Comparison of ENCODE assay signal across 20 mouse cellular contexts in the genomic region with DNA sequence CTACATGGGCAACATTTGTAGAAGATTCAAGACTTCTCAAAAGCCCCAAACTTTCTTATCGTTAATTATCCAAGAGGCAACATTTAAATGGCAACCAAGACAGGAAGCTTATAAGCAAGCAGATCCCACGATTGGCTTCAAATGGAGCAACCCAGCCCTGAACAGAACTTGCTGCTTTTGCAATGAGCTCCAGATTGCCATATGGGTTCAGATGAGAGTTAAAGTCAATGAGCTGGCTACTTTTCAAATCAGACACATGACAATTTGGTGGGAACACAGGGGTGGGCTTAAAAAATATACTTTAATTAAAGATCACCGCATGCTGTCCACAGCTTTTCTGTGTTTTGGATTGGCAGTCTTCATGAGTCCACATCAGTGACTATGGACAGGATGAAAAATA.
DNase-seq lines count a peak whose midpoint lies in the region; ATAC-seq and TF ChIP-seq lines count a peak whose summit lies in the region.
"Had no signal": no experiment of that assay in that cellular context is flagged by ENCODE, and none has a peak within 500 bp of the region (broad histone marks: within the 10 kb centered on the region; RNA-seq: fewer than 3 reads in every experiment).

No protein-coding gene starts in this region.

- H3K36me3 ChIP-seq in forebrain, postnatal 0 days (ENCODE audit: insufficient read depth) = no peaks in the 10 kb centered on the region
- H3K36me3 ChIP-seq in forebrain, embryonic 11.5 days (ENCODE audit: control insufficient read depth, insufficient read depth, low read length) = no peaks in the 10 kb centered on the region
- H3K36me3 ChIP-seq: embryonic facial prominence, embryonic 15.5 days; forebrain, embryonic 10.5 days; heart, embryonic 12.5 days; hindbrain, embryonic 10.5 days; hindbrain, embryonic 15.5 days had no signal

- TF ChIP-seq CTCF in forebrain, postnatal 0 days (IDR thresholded peaks at IDR 0.05; ENCODE audit: low read depth) = no peak
- TF ChIP-seq CTCF in layer of hippocampus, adult 2 months (conservative IDR thresholded peaks at IDR 0.05) = no peak
- TF ChIP-seq CTCF in brain, embryonic 14.5 days (IDR thresholded peaks at IDR 0.05; ENCODE audit: borderline replicate concordance, extremely low read depth, insufficient read depth, insufficient read length) = no peak

- ATAC-seq in forebrain, postnatal 0 days = no peak; the same call in 1 of the 2 replicates
- ATAC-seq in forebrain, embryonic 11.5 days (replicated peaks; ENCODE audit: low FRiP score) = no peak
- ATAC-seq in frontal cortex, adult (ENCODE audit: low TSS enrichment) = no peak
- ATAC-seq: inflammation-experienced regulatory T-cells, adult 6 months; intestine, postnatal 0 days had no signal

- DNase-seq in forebrain, postnatal 0 days = peak; percentile 44
- DNase-seq in forebrain, embryonic 11.5 days (ENCODE audit: low spot score) = no peak
- peak; percentile 30 to 47 for DNase-seq in layer of hippocampus, adult 2 months (ENCODE audit: low spot score in 2 of 2)
- DNase-seq in layer of hippocampus, postnatal 36 days = no peak
- DNase-seq in brain, embryonic 14.5 days (ENCODE audit: low read depth) = peak; percentile 44
- DNase-seq in layer of hippocampus, adult 9-11 months = peak; percentile 52
- DNase-seq: adrenal gland, adult 2 months; adrenal gland, postnatal 36 days; embryo, embryonic 11 days; gastrocnemius, postnatal 14 days; heart, adult 2 months had no signal

- 56% methylated on average over 3 of the region's 3 CpGs for WGBS in forebrain, postnatal 0 days
- WGBS in forebrain, embryonic 11.5 days = 91% methylated on average over 3 of the region's 3 CpGs

- no peaks in the 10 kb centered on the region for H3K27me3 ChIP-seq in forebrain, postnatal 0 days (ENCODE audit: insufficient read depth, low read length)
- H3K27me3 ChIP-seq in forebrain, embryonic 11.5 days (ENCODE audit: control insufficient read depth, insufficient read depth, low read length) = no peaks in the 10 kb centered on the region
- H3K27me3 ChIP-seq: embryonic facial prominence, embryonic 15.5 days; heart, embryonic 12.5 days; hindbrain, embryonic 15.5 days had no signal

- no peak overlapping the region for H3K9ac ChIP-seq in forebrain, postnatal 0 days
- H3K9ac ChIP-seq in forebrain, embryonic 11.5 days (ENCODE audit: low read length) = no peak overlapping the region
- H3K9ac ChIP-seq: embryonic facial prominence, embryonic 15.5 days; heart, embryonic 12.5 days; hindbrain, embryonic 15.5 days had no signal

- H3K9me3 ChIP-seq in forebrain, postnatal 0 days (ENCODE audit: low read length) = no peaks in the 10 kb centered on the region
- H3K9me3 ChIP-seq in forebrain, embryonic 11.5 days (ENCODE audit: control insufficient read depth, low read length) = no peaks in the 10 kb centered on the region
- H3K9me3 ChIP-seq: embryonic facial prominence, embryonic 15.5 days; forebrain, embryonic 10.5 days; heart, embryonic 12.5 days; hindbrain, embryonic 10.5 days; hindbrain, embryonic 15.5 days had no signal

- no peak overlapping the region for H3K4me3 ChIP-seq in forebrain, postnatal 0 days (ENCODE audit: low read depth, low read length)
- no peak overlapping the region for H3K4me3 ChIP-seq in forebrain, embryonic 11.5 days (ENCODE audit: low read depth, low read length)
- no peak overlapping the region for H3K4me3 ChIP-seq in layer of hippocampus, adult 2 months
- H3K4me3 ChIP-seq: embryonic facial prominence, embryonic 15.5 days; erythroblast, embryonic 14.5 days; forebrain, embryonic 10.5 days; heart, adult 2 months; heart, embryonic 12.5 days; hindbrain, embryonic 10.5 days; hindbrain, embryonic 15.5 days had no signal

- no peak for TF ChIP-seq POLR2A in brain, embryonic 14.5 days (IDR thresholded peaks at IDR 0.05; ENCODE audit: borderline replicate concordance, extremely low read depth, insufficient read depth, insufficient read length, poor library complexity, severe bottlenecking)

- H3K4me2 ChIP-seq in forebrain, postnatal 0 days (ENCODE audit: low read depth) = no peak overlapping the region
- no peak overlapping the region for H3K4me2 ChIP-seq in forebrain, embryonic 11.5 days (ENCODE audit: low read depth, low read length, severe bottlenecking)
- H3K4me2 ChIP-seq: embryonic facial prominence, embryonic 15.5 days; heart, embryonic 12.5 days; hindbrain, embryonic 15.5 days had no signal

- no peaks in the 10 kb centered on the region for H3K4me1 ChIP-seq in forebrain, postnatal 0 days (ENCODE audit: insufficient read depth)
- H3K4me1 ChIP-seq in forebrain, embryonic 11.5 days (replicated peaks; ENCODE audit: control insufficient read depth, insufficient read depth, low read length) = peaks cover 6% of the 10 kb centered on the region; the same call in 1 of the 2 replicates
- H3K4me1 ChIP-seq: embryonic facial prominence, embryonic 15.5 days had no signal

- no peak overlapping the region for H3K27ac ChIP-seq in forebrain, postnatal 0 days (ENCODE audit: low read depth, low read length)
- H3K27ac ChIP-seq in forebrain, embryonic 11.5 days (ENCODE audit: low read depth, low read length) = no peak overlapping the region
- peak overlapping the region; percentile 51 for H3K27ac ChIP-seq in layer of hippocampus, adult 2 months
- H3K27ac ChIP-seq: embryonic facial prominence, embryonic 15.5 days; forebrain, embryonic 10.5 days; heart, adult 2 months; hindbrain, embryonic 10.5 days; hindbrain, embryonic 15.5 days had no signal

Comparison
In these comparisons a context has a peak if more than half of its experiments do, and no peak if none do; other contexts are left out.
1. DNase-seq: peak in forebrain, postnatal 0 days (single experiment), layer of hippocampus, adult 2 months (2 of 2), brain, embryonic 14.5 days (single experiment) and layer of hippocampus, adult 9-11 months (single experiment); none in forebrain, embryonic 11.5 days (single experiment) and layer of hippocampus, postnatal 36 days (0 of 2).